Mouse (Mus musculus): ENCODE data around the gene Gm49380. TPM values are rescaled to one million over a fixed set of nuclear protein-coding genes. Genes with fewer than 3 reads are reported as not detected.

The Gm49380 gene
- total and polyA plus RNA-seq, 3 experiments = 0.24 TPM; not detected in 2

GRCm38 (mm10) chr9:44030646-44031045 lies 82.7 kb downstream of the Gm49380 start:
- H3K27ac ChIP-seq (ENCODE audit: control insufficient read depth, low read depth, low read length) = no peak overlapping the region
- H3K27me3 ChIP-seq (ENCODE audit: control insufficient read depth in 1 of 2, insufficient read depth in 2 of 2, low read length in 2 of 2) = peaks cover 0 to 1% of the 10 kb centered on the region in 2 experiments; a peak in 1 of 4 replicates
- H3K9ac ChIP-seq (ENCODE audit: control insufficient read depth, low read depth, low read length, poor library complexity, severe bottlenecking) = no peak overlapping the region
- DNase-seq (ENCODE audit: low read depth, low spot score) = no peak
- no peak overlapping the region for H3K4me3 ChIP-seq (ENCODE audit: control insufficient read depth in 1 of 2, insufficient read depth in 1 of 2, low read depth in 2 of 2, low read length in 2 of 2)
- no peaks in the 10 kb centered on the region for H3K9me3 ChIP-seq (replicated peaks; ENCODE audit: insufficient read depth, low read length)
- no peak for TF ChIP-seq KAT2A (conservative IDR thresholded peaks at IDR 0.05; ENCODE audit: low read depth, low read length)
- no peak for TF ChIP-seq POLR2AphosphoS5 (IDR thresholded peaks at IDR 0.05; ENCODE audit: borderline replicate concordance, low read depth, low read length)
- TF ChIP-seq MYC (IDR thresholded peaks at IDR 0.05; ENCODE audit: low read depth, low read length) = no peak
- no peak for TF ChIP-seq CHD1 (IDR thresholded peaks at IDR 0.05; ENCODE audit: low read depth, low read length)
- no peak for TF ChIP-seq EP300 (IDR thresholded peaks at IDR 0.05; ENCODE audit: low read depth in 1 of 2, low read length in 2 of 2)
- TF ChIP-seq ELF1 (IDR thresholded peaks at IDR 0.05; ENCODE audit: low read depth, low read length) = no peak
- no peak for TF ChIP-seq POLR2A (IDR thresholded peaks at IDR 0.05; ENCODE audit: control insufficient read depth in 1 of 2, insufficient read depth in 1 of 2, low read depth in 1 of 2, low read length in 2 of 2, poor library complexity in 1 of 2)
- no peak for TF ChIP-seq ETS1 (IDR thresholded peaks at IDR 0.05; ENCODE audit: low read depth, low read length)
- no peak for TF ChIP-seq ZNF384 (IDR thresholded peaks at IDR 0.05; ENCODE audit: low read depth, low read length)
- TF ChIP-seq MEF2A (IDR thresholded peaks at IDR 0.05; ENCODE audit: extremely low read depth, insufficient replicate concordance, low read depth, low read length, poor library complexity, severe bottlenecking) = no peak
- no peak for TF ChIP-seq JUND (IDR thresholded peaks at IDR 0.05; ENCODE audit: low read depth, low read length)
- no peak for TF ChIP-seq UBTF (IDR thresholded peaks at IDR 0.05; ENCODE audit: borderline replicate concordance, insufficient read depth, low read depth, low read length)
- no peak for TF ChIP-seq POLR2AphosphoS2 (IDR thresholded peaks at IDR 0.05; ENCODE audit: low read length)
- TF ChIP-seq TBP (IDR thresholded peaks at IDR 0.05; ENCODE audit: low read depth, low read length) = no peak
- TF ChIP-seq SMC3 (IDR thresholded peaks at IDR 0.05; ENCODE audit: low read depth, low read length) = no peak
- TF ChIP-seq BHLHE40 (IDR thresholded peaks at IDR 0.05; ENCODE audit: borderline replicate concordance, low read depth, low read length) = no peak
- TF ChIP-seq MYB (IDR thresholded peaks at IDR 0.05; ENCODE audit: low read depth, low read length) = no peak
- no peak for TF ChIP-seq NELFE (IDR thresholded peaks at IDR 0.05; ENCODE audit: low read depth, low read length)
- H3K4me1 ChIP-seq (ENCODE audit: control insufficient read depth in 1 of 2, insufficient read depth in 2 of 2, low read length in 2 of 2) = 0 out of 4 replicates have a peak, but pooled peaks cover 0 to 4% of the 10 kb centered on the region in 2 experiments
- no peaks in the 10 kb centered on the region for H3K79me2 ChIP-seq (ENCODE audit: control insufficient read depth, insufficient read depth, low read length, poor library complexity)
- H3K36me3 ChIP-seq (ENCODE audit: control insufficient read depth in 1 of 2, insufficient read depth in 2 of 2, low read length in 2 of 2) = no peaks in the 10 kb centered on the region

GRCm38 (mm10) chr9:44029580-44030236 lies 83.6 kb downstream of the Gm49380 start:
- no peak for DNase-seq (ENCODE audit: low read depth, low spot score)
- Histone ChIP-seq H3K27ac (ENCODE audit: control insufficient read depth, low read depth, low read length) (no peak overlapping the region), H3K9ac (ENCODE audit: control insufficient read depth, low read depth, low read length, poor library complexity, severe bottlenecking) (no peak overlapping the region), H3K4me1 (ENCODE audit: control insufficient read depth in 1 of 2, insufficient read depth in 2 of 2, low read length in 2 of 2) (0 out of 4 replicates have a peak, but pooled peaks cover 0 to 4% of the 10 kb centered on the region in 2 experiments), H3K9me3 (replicated peaks; ENCODE audit: insufficient read depth, low read length) (no peaks in the 10 kb centered on the region), H3K79me2 (ENCODE audit: control insufficient read depth, insufficient read depth, low read length, poor library complexity) (no peaks in the 10 kb centered on the region), H3K36me3 (ENCODE audit: control insufficient read depth in 1 of 2, insufficient read depth in 2 of 2, low read length in 2 of 2) (no peaks in the 10 kb centered on the region), H3K27me3 (ENCODE audit: control insufficient read depth in 1 of 2, insufficient read depth in 2 of 2, low read length in 2 of 2) (peaks cover 0 to 1% of the 10 kb centered on the region in 2 experiments; a peak in 1 of 4 replicates), H3K4me3 (ENCODE audit: control insufficient read depth in 1 of 2, insufficient read depth in 1 of 2, low read depth in 2 of 2, low read length in 2 of 2) (no peak overlapping the region)
- TF ChIP-seq MYB (IDR thresholded peaks at IDR 0.05; ENCODE audit: low read depth, low read length) (no peak), SIN3A (IDR thresholded peaks at IDR 0.05; ENCODE audit: low read length) (no peak), GABPA (IDR thresholded peaks at IDR 0.05; ENCODE audit: low read depth, low read length) (no peak), HCFC1 (IDR thresholded peaks at IDR 0.05; ENCODE audit: low read depth, low read length) (no peak), ETS1 (IDR thresholded peaks at IDR 0.05; ENCODE audit: low read depth, low read length) (no peak), E2F4 (IDR thresholded peaks at IDR 0.05; ENCODE audit: borderline replicate concordance, low read depth, low read length) (no peak), NRF1 (IDR thresholded peaks at IDR 0.05; ENCODE audit: insufficient read depth, low read depth, low read length, poor library complexity, severe bottlenecking) (no peak), KAT2A (conservative IDR thresholded peaks at IDR 0.05; ENCODE audit: low read depth, low read length) (no peak), USF2 (IDR thresholded peaks at IDR 0.05; ENCODE audit: borderline replicate concordance in 1 of 2, insufficient read depth in 1 of 2, low read depth in 1 of 2, low read length in 2 of 2) (no peak), ZNF384 (IDR thresholded peaks at IDR 0.05; ENCODE audit: low read depth, low read length) (no peak), POLR2AphosphoS5 (IDR thresholded peaks at IDR 0.05; ENCODE audit: borderline replicate concordance, low read depth, low read length) (no peak), ZKSCAN1 (IDR thresholded peaks at IDR 0.05; ENCODE audit: low read depth, low read length) (no peak), MEF2A (IDR thresholded peaks at IDR 0.05; ENCODE audit: extremely low read depth, insufficient replicate concordance, low read depth, low read length, poor library complexity, severe bottlenecking) (no peak), TBP (IDR thresholded peaks at IDR 0.05; ENCODE audit: low read depth, low read length) (no peak), GATA1 (IDR thresholded peaks at IDR 0.05; ENCODE audit: low read depth, low read length) (no peak)
